Mouse (Mus musculus): ENCODE results near the gene Fhdc1.

The Fhdc1 gene

DNA sequence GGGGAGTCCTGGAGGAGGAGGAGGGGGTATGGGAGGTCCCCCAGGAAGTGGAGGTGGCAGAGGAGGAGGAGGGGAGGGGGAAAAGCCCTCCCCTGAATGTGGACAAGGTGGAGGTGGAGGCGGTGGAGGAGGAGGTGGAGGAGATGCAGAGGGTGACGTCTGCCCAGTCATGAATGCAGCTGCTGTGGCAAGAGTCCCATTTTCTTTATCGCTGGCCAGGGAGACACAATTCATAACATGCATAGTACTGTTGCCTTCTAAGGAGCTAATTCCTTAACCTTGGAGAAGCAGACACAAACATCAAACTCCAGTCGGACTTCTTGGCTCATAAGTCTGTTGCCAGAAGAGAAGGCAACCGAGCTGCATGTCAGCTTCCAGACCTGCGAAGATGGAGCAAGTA lies 5.8 kb downstream of the Fhdc1 start:
- DNase-seq (ENCODE audit: low read depth), result no peak

DNA sequence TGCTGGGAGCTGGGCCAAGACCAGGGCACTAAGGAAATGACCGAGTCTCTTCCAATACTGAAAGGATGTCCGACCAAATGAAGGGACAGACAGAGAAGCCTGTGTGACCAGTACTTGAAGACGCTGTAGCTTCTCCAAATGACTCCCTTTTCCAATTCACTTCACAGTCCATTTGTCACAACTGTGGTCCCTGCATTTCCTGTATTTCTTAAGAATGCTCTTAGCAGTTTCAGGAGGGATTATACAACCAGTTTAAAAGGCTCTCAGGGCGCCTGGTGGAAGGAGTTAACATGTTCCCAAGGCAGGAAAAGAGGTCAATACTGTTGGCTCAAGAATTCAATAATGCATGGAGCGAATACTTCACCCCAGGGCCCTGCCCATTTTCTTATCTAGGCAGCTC lies 7.3 kb downstream of the Fhdc1 start:
- DNase-seq (ENCODE audit: low read depth), result no peak

DNA sequence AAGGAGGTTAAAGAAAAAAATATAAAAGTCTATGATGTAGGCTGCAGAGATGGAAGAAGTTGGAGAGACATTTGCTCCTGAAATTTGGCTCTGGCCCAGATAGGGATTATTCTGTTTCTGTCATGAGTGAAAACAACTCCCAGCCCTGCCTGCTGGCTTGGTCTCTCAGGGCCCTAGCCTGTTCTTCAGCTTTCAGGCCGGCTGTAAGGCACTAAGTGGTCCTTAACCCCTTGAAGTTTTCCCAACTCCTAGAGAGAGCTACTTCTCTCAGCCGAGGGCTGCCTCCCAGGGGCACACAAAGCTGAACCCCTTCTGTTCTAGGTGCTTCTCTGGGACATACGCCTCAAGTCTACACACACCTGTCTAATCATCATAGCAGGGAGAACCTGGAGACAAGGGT lies 7.7 kb downstream of the Fhdc1 start:
- DNase-seq (ENCODE audit: low read depth), result no peak

DNA sequence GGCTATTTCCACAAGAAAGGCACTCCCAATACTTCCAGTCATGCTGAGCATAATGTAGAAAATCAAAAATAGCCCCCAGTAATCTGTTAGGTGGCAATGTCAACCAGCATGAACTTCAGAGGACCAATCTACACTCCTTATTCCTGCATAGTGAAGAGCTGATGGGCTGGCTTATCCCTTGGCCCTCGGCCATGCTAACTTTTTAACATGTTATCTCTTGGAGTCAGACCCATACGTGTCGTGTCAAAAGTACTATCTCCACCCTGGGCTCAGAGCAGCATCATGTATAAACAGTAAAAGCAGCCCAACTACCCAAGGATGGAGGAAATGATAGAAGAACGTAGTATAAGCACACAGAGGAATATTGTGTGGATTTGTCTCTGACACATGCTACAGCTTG lies 9.1 kb downstream of the Fhdc1 start:
- no peak for DNase-seq (ENCODE audit: low read depth)

DNA sequence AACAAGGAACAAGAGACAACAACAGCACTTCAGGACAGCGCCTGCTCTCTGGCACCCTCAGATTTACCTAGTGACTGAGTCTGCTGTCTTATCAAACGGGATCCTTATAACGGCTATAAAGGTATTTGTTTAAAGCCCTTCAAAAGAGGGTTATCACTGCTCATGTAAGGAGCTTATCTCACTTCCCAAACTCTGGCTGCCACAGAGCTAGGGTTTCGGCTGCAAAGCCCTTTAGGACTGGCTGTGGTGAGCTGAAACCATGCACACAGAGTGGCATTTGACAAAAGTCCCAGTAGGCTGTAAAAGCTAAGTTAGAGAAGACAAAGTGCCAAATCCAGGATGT lies 12.1 kb downstream of the Fhdc1 start:
- no peak for DNase-seq (ENCODE audit: low read depth)

DNA sequence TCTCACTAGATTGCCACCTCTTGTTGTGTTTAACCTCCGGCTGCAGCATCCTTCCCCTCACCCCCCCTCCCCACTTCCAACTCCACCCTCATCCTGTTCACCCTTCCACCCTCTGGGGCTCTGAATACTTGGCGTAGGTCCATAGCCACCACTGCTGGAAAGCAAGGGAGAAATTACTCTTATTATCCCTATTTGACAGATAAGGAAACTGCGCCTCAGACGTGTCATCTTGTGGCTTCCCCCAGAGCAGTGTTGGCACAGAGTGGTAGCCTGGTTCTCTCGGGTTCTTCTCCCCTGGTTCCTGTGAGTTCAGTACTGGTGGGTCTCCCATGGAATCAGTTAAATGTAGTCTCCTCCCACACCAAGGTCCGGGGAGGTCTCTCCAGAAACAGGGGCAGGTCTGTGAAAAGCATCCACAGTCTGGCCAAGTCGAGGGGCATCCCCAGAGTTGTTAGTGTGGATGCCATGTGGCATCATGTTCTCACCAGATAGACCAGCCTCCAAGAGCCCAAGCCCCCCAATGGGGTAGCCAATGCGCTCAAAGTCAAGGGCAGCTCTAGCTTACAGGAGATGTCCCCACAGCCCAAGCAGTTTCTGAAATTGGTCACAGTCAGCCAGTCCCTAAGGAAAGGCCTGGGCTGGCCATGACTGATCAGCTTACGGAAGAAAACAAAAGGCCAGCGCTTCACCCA lies 12.7 kb downstream of the Fhdc1 start:
- no peak for DNase-seq (ENCODE audit: low read depth)

DNA sequence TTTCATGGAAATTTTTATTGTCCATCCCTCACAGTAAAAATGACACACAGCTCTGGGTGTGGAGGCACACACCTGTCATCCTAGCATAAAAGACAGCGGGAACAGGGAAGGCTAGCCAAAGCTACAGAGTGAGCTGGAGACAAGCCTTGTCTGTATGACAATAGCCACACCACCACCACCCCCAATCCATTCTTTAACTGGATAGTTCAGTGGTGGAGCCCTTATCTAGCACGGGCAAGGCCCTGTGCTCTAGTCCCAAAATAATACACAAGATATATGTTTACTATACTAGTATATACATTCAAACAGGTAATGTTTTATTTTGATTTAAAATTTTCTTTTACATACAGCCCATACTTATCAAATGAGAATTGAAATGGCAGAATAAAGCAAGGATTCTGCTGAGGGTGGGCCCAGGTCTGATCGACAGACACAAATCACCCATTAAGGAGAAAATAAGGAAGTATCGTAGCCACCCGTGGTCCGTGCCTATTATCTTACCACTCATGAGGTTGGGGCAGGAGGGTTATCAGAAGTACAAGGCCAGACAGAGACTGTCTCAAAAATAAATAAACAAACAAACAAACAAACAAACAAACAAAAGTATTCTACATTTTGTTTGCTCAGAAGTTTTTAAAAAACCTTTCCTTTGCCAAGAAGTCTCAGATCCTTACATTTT lies 14.3 kb downstream of the Fhdc1 start:
- no peak for DNase-seq (ENCODE audit: low read depth)

DNA sequence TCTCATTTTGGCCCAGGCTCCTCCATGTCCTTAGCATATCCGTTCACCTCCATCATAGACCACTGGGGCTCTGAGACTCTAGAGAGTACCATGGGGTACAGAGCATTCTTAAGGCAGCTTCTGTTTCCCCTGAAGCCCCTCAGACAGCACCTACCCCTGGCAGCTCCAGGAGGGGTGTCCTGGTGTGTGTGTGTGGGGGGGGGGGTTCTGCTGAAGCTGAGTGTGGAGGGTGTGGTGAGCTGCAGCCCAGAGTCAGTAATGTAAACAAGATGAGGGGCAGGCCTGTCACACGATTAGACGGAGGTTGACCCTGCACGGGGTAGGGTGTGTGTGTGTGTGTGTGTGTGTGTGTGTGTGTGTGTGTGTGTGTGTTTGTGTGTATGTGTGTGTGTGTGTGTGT lies 18.5 kb downstream of the Fhdc1 start:
- no peak for DNase-seq (ENCODE audit: low read depth)

DNA sequence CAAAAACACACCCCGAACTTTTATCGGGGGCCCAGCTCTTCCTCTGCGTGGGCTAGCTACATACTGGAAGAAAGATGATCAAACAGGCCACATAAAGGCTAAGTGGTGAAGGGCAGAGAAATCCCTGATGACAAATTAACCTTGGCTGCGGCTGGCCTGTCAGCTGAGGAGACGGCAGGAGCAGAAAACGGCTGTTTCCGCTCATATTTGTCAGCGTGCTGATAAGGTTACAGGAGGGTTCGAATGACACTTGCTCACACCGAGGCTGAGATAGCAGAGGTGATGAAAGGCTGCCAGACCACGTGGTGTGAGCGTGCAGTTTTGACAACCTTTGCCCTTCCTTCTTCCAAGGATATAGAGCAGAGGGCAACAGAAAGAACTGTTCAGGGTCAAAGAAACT lies 19.3 kb downstream of the Fhdc1 start:
- peak; percentile 46 for DNase-seq (ENCODE audit: low read depth)

DNA sequence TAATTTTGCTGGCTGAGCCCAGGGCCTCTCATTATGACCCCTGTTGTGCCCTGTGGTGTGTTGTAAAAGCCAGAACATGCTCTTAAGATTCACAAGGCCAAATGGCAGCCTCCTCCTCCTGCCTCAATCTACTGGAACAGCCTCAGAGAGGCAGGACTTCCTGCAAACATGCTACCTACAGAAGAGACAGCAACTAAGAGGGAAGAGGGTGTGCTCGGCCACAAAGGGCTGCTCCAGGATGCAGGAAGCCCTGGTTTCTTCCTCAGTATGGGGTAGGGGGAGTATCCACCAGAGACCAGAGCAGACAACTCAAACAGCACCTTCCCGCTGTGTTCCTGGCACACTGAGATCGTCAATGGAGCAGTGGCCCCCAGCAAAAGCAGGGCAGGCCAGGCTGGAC lies 19.7 kb downstream of the Fhdc1 start:
- no peak for DNase-seq (ENCODE audit: low read depth)

DNA sequence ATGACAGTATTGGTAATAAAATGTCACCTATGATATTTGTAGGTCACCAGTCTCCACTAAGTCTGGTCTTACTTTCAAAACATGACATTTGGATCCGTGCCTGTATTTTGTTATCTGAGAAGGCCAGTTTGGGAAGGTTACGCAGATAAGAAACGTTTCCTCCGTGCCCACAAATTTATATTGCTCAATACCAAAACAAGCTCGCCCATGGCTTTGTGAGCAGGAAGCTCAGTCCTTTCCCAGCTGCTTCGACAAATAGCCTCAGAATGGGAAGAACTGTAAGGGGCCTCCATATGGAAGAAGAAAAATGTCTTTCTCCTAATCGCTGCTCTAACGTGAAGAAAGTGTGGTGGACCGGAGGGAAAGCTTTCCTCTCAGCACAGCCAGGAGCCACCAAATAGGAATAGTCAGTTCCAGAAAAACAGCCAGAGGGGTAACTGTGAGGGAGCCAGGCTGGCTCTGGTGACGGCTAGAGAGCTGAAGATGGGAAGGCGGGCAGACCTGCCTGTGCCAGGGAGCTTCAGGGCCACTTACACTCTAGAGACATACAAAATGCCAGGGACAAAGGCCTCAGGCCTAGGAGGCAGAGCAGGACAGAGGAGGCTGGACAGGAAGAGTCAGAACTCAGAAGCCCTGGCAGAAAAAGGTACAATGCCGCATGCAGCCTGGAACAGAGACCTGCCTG lies 24.4 kb downstream of the Fhdc1 start:
- DNase-seq (ENCODE audit: low read depth), result no peak

DNA sequence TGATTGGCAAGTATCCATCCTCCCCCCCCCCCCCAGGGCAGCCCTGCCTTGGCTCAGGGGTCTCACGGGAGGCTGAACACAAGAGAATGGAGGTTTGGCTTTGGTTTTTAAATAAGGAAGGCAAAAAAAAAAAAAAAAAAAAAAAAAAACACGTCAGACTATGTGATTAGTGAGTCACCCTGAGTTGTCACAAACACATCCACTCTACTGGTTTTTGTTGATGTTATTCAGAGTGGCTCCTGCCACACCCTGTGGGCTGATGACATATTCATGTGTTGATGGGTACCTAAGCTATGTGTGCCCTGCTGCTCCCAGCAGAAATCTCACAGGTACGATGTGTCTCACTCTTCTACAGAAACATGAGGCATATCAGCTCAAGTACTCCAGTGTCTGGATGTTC lies 29.6 kb downstream of the Fhdc1 start:
- peak; percentile 3 for DNase-seq (ENCODE audit: low read depth)

DNA sequence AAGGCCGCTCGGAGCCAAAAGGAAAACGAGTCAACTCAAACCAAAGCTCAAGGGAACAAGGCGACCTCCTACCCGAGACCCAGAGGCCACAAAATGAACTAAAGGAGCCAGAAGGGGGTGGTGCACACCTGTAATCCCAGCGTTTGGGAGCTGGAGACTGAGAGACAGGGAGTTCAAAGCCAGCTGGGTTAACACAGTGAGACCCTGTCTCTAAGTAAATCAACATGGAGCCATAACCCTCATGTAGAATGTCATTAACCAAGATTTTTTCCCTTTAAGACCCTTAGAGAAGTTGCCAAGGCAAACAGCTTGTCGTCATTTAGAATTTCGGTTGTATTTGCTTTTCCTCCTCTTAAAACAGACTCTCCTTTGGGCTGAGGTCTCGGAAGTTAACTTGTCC lies 31.2 kb downstream of the Fhdc1 start:
- no peak for DNase-seq (ENCODE audit: low read depth)

DNA sequence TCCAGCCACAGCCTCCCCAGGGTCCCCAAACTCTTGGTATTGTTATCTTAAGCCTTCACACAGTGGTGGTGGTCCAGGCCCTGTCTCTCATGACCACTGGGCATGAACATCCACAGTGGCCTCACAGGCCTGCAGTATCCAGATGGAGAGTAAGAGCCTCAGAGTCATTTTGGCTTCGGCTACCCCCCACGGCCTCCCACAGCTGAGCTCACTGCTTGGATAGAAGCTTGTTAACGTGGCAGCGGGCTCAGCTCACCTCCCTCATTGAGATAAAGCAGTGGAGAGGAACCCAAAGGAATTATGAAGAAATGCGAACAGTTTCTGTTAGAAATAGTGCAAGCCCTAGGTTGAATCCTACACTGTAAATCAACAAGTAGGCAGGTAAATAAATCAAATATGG lies 32.4 kb downstream of the Fhdc1 start:
- DNase-seq (ENCODE audit: low read depth), result no peak

DNA sequence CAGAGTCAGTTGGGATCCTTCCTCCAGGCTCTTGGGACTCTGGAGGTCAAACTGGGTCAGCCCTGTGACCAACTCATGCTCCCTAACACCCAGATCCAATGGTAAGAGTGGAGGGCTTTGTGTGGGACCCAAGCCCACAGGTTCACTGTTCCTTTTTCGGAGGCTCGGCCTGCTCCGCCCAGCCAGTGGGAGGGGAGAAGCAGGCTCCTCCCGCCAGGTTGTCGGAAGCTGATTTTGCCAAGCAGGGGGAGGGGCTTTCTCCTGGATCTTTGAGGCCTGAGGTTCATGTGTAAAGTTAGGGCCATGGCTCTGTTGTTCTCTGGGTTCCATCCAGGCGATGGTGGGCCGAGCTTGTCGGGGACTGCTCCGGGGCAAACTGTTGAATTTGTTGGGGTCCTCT lies 34.4 kb downstream of the Fhdc1 start:
- DNase-seq (ENCODE audit: low read depth), result no peak

DNA sequence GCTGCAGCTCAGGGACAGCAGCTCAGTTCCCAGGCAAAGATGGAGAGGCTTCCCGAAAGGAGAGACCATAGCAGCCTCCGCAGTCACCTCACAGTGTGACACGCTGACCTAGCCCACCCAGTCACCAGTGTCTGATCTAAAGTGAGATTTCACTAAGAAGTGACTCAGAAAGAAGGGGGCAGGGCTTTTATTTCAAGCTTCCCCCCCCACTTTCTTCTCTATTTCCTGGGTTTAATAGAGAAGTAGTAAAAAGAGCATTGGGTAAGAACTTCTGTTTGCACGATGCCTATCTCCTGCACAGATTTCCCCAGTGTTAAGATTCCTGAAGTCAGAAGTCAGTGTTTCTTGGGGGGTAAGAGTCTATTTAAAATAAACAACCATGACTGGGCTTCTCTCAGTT lies 37.3 kb downstream of the Fhdc1 start:
- no peak for DNase-seq (ENCODE audit: low read depth)

DNA sequence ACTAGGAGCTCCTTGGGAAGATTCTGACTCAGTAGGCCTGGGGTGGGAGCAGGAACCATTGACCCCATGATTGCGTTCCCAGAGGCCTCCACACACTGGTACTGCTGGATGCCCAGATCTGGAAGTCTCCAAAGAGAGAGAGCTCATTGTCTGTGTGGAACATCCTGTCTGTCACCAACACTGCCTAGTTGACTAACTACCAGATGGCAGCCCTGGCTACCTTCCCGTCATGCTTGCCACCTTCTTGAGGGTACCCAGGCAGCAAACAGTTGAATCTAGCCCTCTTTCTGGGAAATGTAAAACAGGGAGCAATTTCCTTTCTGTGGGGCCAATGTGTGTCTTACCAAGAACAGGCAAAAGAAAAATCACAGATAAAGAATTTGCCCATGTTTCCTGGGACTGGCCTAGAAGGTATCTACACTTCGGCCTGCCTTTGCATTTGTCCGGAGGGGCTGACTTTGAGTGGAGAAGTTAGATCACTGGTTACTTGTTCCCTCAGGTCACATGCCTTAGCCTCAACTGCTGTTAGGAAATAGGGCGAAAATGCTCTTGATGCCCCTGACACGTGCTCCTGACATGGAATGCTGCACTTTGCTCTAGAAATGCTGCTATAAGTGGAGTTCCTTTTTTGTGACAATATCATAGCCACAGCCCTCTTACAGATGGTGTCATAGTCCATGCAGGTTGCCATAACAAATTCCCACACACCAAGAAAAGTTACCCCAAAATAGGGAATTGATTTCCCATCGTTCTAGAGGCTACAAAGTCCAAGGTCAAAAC lies 40.6 kb downstream of the Fhdc1 start:
- no peak for DNase-seq (ENCODE audit: low read depth)

DNA sequence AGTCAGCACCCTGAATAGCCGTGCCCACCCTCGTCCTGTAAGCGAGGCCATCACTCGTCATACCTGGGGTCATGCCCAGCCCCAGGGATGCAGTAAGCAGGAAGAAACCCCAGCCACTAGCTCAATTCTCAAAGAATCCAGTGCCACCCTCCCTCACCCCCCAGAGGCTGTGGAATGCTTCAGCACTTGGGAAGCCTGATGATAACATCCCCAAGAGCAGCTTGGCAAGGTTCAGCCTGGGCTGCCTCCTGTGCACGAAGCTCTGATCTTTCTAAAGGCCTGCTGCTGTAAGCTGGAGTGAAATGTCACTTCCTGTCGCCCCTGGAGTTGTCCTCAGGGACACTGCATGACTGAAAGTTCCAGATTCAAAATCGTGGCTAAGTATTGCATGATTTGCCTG lies 41.4 kb downstream of the Fhdc1 start:
- no peak for DNase-seq (ENCODE audit: low read depth)

DNA sequence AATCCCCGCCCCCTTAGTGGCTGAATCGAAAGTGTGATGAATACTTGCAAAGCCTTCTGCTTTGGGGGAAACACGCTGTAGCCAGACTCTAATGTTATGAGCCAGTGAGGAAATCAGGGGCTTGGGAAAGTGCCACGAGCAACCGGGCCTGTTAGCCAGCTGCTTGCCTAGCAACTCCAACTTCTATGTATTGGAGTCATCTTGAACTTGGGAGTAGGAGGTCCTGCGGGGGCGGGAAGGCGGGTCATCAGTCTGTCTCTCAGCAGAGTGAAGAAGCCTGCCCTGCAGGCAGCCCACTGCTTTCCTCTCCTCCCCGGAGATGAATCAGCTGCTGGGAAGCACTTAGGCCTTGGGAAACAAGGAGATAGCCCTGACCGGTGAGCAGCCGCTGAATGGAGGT lies 42.1 kb downstream of the Fhdc1 start:
- DNase-seq (ENCODE audit: low read depth), result no peak

DNA sequence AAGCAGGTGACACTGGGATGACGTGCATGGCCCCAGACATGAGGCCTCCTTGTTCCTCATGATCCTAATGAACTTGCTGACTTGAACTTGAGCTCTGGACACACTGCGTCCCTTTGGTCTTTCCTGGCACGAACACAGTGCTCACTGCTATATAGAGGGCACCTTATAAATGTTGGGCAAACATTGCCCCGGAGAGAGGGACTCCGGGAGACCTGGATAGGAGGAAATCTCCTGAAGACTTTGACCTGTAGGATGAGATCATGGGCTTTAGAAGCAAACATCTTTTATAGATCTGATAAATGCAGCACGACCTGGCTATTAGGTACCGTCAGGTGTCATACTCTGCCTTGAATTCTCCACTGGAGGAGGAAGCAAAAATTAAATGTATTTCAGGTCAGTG lies 43.3 kb downstream of the Fhdc1 start:
- no peak for DNase-seq (ENCODE audit: low read depth)

DNA sequence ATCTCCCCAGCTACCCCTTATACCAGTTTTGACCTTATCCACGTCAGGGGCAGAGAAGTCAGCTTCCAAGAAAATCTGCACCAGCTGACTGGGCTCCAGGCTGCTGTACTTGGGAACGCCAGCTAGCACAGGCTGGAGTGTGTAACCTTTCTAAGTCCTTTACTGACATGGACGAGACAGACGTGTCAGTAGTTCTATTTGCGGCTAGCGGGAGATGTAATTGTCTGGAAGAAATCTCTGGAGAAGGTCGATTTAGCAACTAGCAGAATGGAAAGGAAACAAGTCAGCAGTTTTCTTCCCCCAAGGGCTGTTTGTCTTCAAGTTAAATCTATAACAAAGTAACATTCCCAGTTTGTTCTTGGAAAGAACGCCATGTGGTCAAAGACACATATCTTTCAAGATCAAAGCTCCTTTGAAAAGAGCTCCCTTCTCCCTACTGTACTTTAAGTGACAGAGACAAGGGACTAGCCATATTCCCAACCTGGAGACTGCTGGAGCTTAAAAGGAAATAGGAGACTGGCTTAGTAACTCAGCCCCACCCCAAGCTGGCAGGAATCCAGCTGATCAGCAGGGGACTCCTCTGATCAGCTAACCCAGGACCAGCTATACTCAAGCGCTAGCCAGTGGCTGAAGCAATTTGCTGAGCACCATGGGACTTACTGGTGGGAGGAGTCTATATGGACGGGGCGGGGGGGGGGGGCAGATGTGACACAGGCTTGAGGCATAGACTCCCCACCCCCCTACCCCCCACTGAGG lies 44.8 kb downstream of the Fhdc1 start:
- DNase-seq (ENCODE audit: low read depth), result no peak

DNA sequence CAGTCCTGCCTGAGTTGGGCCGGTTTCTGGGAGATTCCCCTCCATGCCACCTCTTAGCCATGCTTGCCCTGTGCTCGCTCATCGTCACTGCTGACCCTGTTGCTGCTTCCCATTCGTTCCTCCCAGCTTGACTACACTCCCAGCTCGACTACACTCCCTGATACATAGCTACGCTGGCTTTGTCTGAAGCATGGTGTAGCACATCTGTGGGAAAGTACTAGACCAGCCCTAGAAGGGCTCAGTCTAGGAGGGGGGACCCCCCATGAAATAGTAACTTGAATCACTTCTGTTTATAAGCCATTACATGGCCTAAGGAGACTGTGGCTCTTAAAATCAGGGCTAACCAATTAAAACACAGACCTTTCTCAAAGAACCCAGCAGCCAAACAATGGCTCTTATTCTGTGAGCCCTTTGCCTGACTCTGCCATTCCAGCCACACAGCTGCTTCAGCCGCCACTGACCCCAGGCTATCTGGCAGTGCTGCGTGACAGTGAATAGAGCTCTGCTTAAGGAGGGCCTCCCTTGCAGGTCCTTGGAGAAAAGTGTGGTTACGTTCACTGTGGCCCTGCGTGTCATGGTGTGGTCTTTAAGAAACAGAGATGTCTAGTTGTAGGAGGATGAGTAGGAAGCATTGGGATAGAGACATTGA lies 47.3 kb downstream of the Fhdc1 start:
- DNase-seq (ENCODE audit: low read depth), result no peak
